Mouse (Mus musculus) MEL (cell line): ENCODE data around the gene Rilpl1. TPM values are rescaled to one million over a fixed set of nuclear protein-coding genes. Genes with fewer than 3 reads are reported as not detected.

Source experiments
- DNase-seq: peaks from one replicate; pipeline ENCODE4 v3.0.0; 2011; ENCODE audit warnings: low read depth, low spot score
- H3K27ac ChIP-seq: 2 replicates; pipeline ENCODE4 v1.5.1; 2012; ENCODE audit warnings: low read depth, mild to moderate bottlenecking, control low read depth, low read length, moderate library complexity; ENCODE audit not compliant: control insufficient read depth
- H3K27me3 ChIP-seq, 2 experiments: fragments of 150-350 bp in 1 of 2; sonication (generic) in 1 of 2; 2 replicates each; pipeline ENCODE4 v1.6.1; 2012; ENCODE audit warnings: low read length in 2 of 2, mild to moderate bottlenecking in 2 of 2, improper control_type of control experiment in 1 of 2, moderate library complexity in 1 of 2; ENCODE audit not compliant: insufficient read depth in 2 of 2, control insufficient read depth in 1 of 2
- H3K36me3 ChIP-seq, 2 experiments: 2 replicates each; pipeline ENCODE4 v1.6.1; 2012 to 2014; ENCODE audit warnings: low read length in 2 of 2, improper control_type of control experiment in 1 of 2, inconsistent platforms in 1 of 2, mild to moderate bottlenecking in 1 of 2; ENCODE audit not compliant: insufficient read depth in 2 of 2, control insufficient read depth in 1 of 2
- H3K4me1 ChIP-seq, 2 experiments: fragments of 150-350 bp in 1 of 2; sonication (generic) in 1 of 2; 2 replicates each; pipeline ENCODE4 v1.6.1; 2012; ENCODE audit warnings: low read length in 2 of 2, improper control_type of control experiment in 1 of 2, mild to moderate bottlenecking in 1 of 2; ENCODE audit not compliant: insufficient read depth in 2 of 2, control insufficient read depth in 1 of 2
- H3K4me3 ChIP-seq, 2 experiments: fragments of 150-350 bp in 1 of 2; sonication (generic) in 1 of 2; 2 replicates each; pipeline ENCODE4 v1.5.1; 2012; ENCODE audit warnings: low read depth in 2 of 2, low read length in 2 of 2, mild to moderate bottlenecking in 2 of 2, moderate library complexity in 2 of 2, control low read depth in 1 of 2, improper control_type of control experiment in 1 of 2; ENCODE audit not compliant: control insufficient read depth in 1 of 2, insufficient read depth in 1 of 2
- H3K79me2 ChIP-seq: 2 replicates; pipeline ENCODE4 v1.6.1; 2012; ENCODE audit warnings: mild to moderate bottlenecking, low read length, moderate library complexity; ENCODE audit not compliant: control insufficient read depth, poor library complexity, insufficient read depth
- H3K9ac ChIP-seq: 2 replicates; pipeline ENCODE4 v1.6.1; 2012; ENCODE audit warnings: low read depth, mild to moderate bottlenecking, control low read depth, low read length, moderate library complexity; ENCODE audit not compliant: control insufficient read depth, poor library complexity, severe bottlenecking
- H3K9me3 ChIP-seq: fragments of 150-350 bp; sonication (generic); replicated peaks from 2 replicates; pipeline ENCODE4 v1.6.1; 2012; ENCODE audit warnings: mild to moderate bottlenecking, low read length, improper control_type of control experiment, moderate library complexity; ENCODE audit not compliant: insufficient read depth
- MEF2A ChIP-seq: IDR thresholded peaks from 2 replicates; pipeline ENCODE4 v1.6.1; 2014; ENCODE audit warnings: low read depth, mild to moderate bottlenecking, inconsistent platforms, low read length, improper control_type of control experiment; ENCODE audit not compliant: poor library complexity, insufficient replicate concordance, severe bottlenecking; ENCODE audit errors: extremely low read depth
- MYC ChIP-seq: IDR thresholded peaks from 2 replicates; pipeline ENCODE4 v1.6.1; 2011; ENCODE audit warnings: low read depth, mild to moderate bottlenecking, low read length, improper control_type of control experiment, moderate library complexity
- NELFE ChIP-seq: IDR thresholded peaks from 2 replicates; pipeline ENCODE4 v1.6.1; 2011; ENCODE audit warnings: low read depth, low read length, improper control_type of control experiment
- POLR2A ChIP-seq, 2 experiments: IDR thresholded peaks; 2 replicates each; pipeline ENCODE4 v1.6.1; 2011 to 2012; ENCODE audit warnings: low read length in 2 of 2, mild to moderate bottlenecking in 2 of 2, control low read depth in 1 of 2, improper control_type of control experiment in 1 of 2, low read depth in 1 of 2, moderate library complexity in 1 of 2; ENCODE audit not compliant: control insufficient read depth in 1 of 2, insufficient read depth in 1 of 2, poor library complexity in 1 of 2
- ZC3H11A ChIP-seq: IDR thresholded peaks from 2 replicates; pipeline ENCODE4 v1.6.1; 2012; ENCODE audit warnings: low read depth, mild to moderate bottlenecking, inconsistent platforms, low read length, improper control_type of control experiment
- ZNF384 ChIP-seq: IDR thresholded peaks from 2 replicates; pipeline ENCODE4 v1.6.1; 2012; ENCODE audit warnings: low read depth, mild to moderate bottlenecking, inconsistent platforms, low read length, improper control_type of control experiment
- polyA plus RNA-seq, 2 experiments: library from polyadenylated mRNA; stranded (reverse) in 1 of 2; unstranded in 1 of 2; fragments of >175 nt in 1 of 2; fragments of >200 nt in 1 of 2; gene quantifications; 2 replicates each; pipeline versions ENCODE4 v1.2.1 to v1.2.4; 2012; ENCODE audit warnings: low replicate concordance in 2 of 2, low read depth in 1 of 2; ENCODE audit not compliant: insufficient read length in 2 of 2, insufficient read depth in 1 of 2, missing spikeins in 1 of 2
- total RNA-seq: library from RNA; depleted of rRNA; stranded (reverse); fragments of 300-350 nt; gene quantifications from 2 replicates; pipeline ENCODE4 v1.2.3, GENCODE M21; 2012; rRNA removed

Gene Rilpl1
- total and polyA plus RNA-seq, 3 experiments: 5.7 to 8.6 TPM; not detected in 1

DNA sequence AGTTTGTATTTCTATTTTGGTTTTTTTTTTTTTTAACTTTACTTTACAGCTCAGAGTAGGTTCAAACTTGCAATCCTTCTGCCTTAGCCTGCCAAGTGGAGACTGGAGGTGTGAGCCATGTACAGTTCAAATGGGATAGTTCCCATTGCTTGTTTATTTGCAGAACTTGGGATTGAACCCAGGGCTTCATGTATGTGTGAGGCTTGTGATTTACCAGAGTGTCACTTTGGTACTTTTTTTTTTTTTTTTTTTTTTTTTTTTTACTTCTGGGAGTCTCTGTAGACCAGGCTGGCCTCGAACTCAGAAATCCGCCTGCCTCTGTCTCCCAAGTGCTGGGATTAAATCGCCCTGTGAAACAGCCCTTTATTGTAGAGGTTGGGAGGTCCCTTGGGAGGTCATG lies 87.0 kb downstream of the Rilpl1 start:
- Histone ChIP-seq H3K36me3 (peaks cover 14 to 43% of the 10 kb centered on the region in 2 experiments), H3K27me3 (no peaks in the 10 kb centered on the region), H3K9ac (peak overlapping the region; percentile 74), H3K4me3 (peak overlapping the region; percentile 14 to 62; a peak in 3 of 4 replicates), H3K27ac (peak overlapping the region; percentile 75), H3K9me3 (no peaks in the 10 kb centered on the region), H3K79me2 (peaks cover 54% of the 10 kb centered on the region), H3K4me1 (peaks cover 8 to 29% of the 10 kb centered on the region in 2 experiments)
- no peak for DNase-seq
- TF ChIP-seq MYC (no peak), NELFE (no peak), MEF2A (no peak), ZC3H11A (no peak), POLR2A (IDR thresholded peaks at IDR 0.05; ENCODE audit: control insufficient read depth in 1 of 2, insufficient read depth in 1 of 2, low read depth in 1 of 2, low read length in 2 of 2, poor library complexity in 1 of 2) (no peak), ZNF384 (peak; percentile 87)

Other genes with a start within 250 kb of the Rilpl1 start
- 9.0 and 10.9 TPM in 2 replicates for gene Mphosph9, start 203.4 kb downstream of the Rilpl1 start, total RNA-seq
- gene Mphosph9, start 203.4 kb downstream of the Rilpl1 start, polyA plus RNA-seq: 10 to 100 TPM; 10.4 to 60.8 TPM
- 6.5 and 7.6 TPM in 2 replicates for gene 2810006K23Rik, start 203.3 kb downstream of the Rilpl1 start, total RNA-seq
- gene 2810006K23Rik, start 203.3 kb downstream of the Rilpl1 start, polyA plus RNA-seq: 10 to 100 TPM in 1 of 2 experiments, not detected in 1; 13.3 TPM
- 110 and 118 TPM in 2 replicates for gene Cdk2ap1, start 168.3 kb downstream of the Rilpl1 start, total RNA-seq
- gene Cdk2ap1, start 168.3 kb downstream of the Rilpl1 start, polyA plus RNA-seq: 100 to 1,000 TPM in 1 of 2 experiments, not detected in 1; 430 TPM
- gene Sbno1, start 105.4 kb downstream of the Rilpl1 start, total RNA-seq: 38.8 and 39.3 TPM in 2 replicates
- 100 to 1,000 TPM in 1 of 2 experiments, 10 to 100 TPM in 1; 32.4 to 500 TPM for gene Sbno1, start 105.4 kb downstream of the Rilpl1 start, polyA plus RNA-seq
- gene Kmt5a, start 91.5 kb downstream of the Rilpl1 start, total RNA-seq: 104 and 110 TPM in 2 replicates
- gene Kmt5a, start 91.5 kb downstream of the Rilpl1 start, polyA plus RNA-seq: 100 to 1,000 TPM in 1 of 2 experiments, 10 to 100 TPM in 1; 88.6 to 243 TPM
- gene Rilpl2, start 53.0 kb downstream of the Rilpl1 start, total RNA-seq: 12.1 and 13.4 TPM in 2 replicates
- 10 to 100 TPM in 1 of 2 experiments, not detected in 1; 14.3 TPM for gene Rilpl2, start 53.0 kb downstream of the Rilpl1 start, polyA plus RNA-seq
- gene Snrnp35, start 48.3 kb downstream of the Rilpl1 start, total RNA-seq: 11.7 and 12.2 TPM in 2 replicates
- gene Snrnp35, start 48.3 kb downstream of the Rilpl1 start, polyA plus RNA-seq: 10 to 100 TPM in 1 of 2 experiments, not detected in 1; 18.3 TPM
- gene Tmed2, start 9.3 kb upstream of the Rilpl1 start, total RNA-seq: 245 and 255 TPM in 2 replicates
- 100 to 1,000 TPM in 1 of 2 experiments, not detected in 1; 252 TPM for gene Tmed2, start 9.3 kb upstream of the Rilpl1 start, polyA plus RNA-seq
- gene Ddx55, start 21.5 kb upstream of the Rilpl1 start, total RNA-seq: 29.1 and 33.8 TPM in 2 replicates
- 10 to 100 TPM in 1 of 2 experiments, not detected in 1; 43.2 TPM for gene Ddx55, start 21.5 kb upstream of the Rilpl1 start, polyA plus RNA-seq
- gene Eif2b1, start 47.7 kb upstream of the Rilpl1 start, total RNA-seq: 96.6 and 119 TPM in 2 replicates
- 100 to 1,000 TPM; 126 to 599 TPM for gene Eif2b1, start 47.7 kb upstream of the Rilpl1 start, polyA plus RNA-seq
- gene Gtf2h3, start 47.7 kb upstream of the Rilpl1 start, total RNA-seq: 88.2 and 116 TPM in 2 replicates
- 10 to 100 TPM in 1 of 2 experiments, not detected in 1; 86.1 TPM for gene Gtf2h3, start 47.7 kb upstream of the Rilpl1 start, polyA plus RNA-seq
- gene Atp6v0a2, start 97.2 kb upstream of the Rilpl1 start, total RNA-seq: 22.3 and 31.0 TPM in 2 replicates
- gene Atp6v0a2, start 97.2 kb upstream of the Rilpl1 start, polyA plus RNA-seq: 10 to 100 TPM in 1 of 2 experiments, not detected in 1; 30.0 TPM
- gene Dnah10, start 193.7 kb upstream of the Rilpl1 start, total RNA-seq: 0.03 and 0.04 TPM in 2 replicates
- gene Dnah10, start 193.7 kb upstream of the Rilpl1 start, polyA plus RNA-seq: under 1 TPM in 1 of 2 experiments, not detected in 1; 0.11 TPM